Mouse (Mus musculus): ENCODE results near the gene Stx11. TPM values are rescaled to one million over a fixed set of nuclear protein-coding genes. Genes with fewer than 3 reads are reported as not detected.

The Stx11 gene
- polyA plus RNA-seq, 1 experiment from 2014 or later = 10.8 TPM

- H3K9me3 ChIP-seq (replicated peaks; ENCODE audit: control insufficient read depth, low read length) = no peaks in the 10 kb centered on the region
- no peak overlapping the region for H3K9ac ChIP-seq (ENCODE audit: low read depth, low read length)
- H3K27ac ChIP-seq (ENCODE audit: low read length) = no peak overlapping the region
- H3K27me3 ChIP-seq (ENCODE audit: control insufficient read depth, insufficient read depth, low read depth, low read length) = peaks cover 21% of the 10 kb centered on the region
- H3K4me2 ChIP-seq (ENCODE audit: low read depth, low read length) = peak overlapping the region; percentile 47
- H3K4me1 ChIP-seq (ENCODE audit: control insufficient read depth, low read depth, low read length) = no peaks in the 10 kb centered on the region
- H3K4me3 ChIP-seq (ENCODE audit: low read depth, low read length) = peak overlapping the region; percentile 23
- H3K36me3 ChIP-seq (ENCODE audit: control insufficient read depth, insufficient read depth) = peaks cover 7% of the 10 kb centered on the region
- WGBS (ENCODE audit: insufficient replicate concordance) = 26% methylated on average over 63 of the region's 63 CpGs
- no peak for ATAC-seq (ENCODE audit: low read depth)
These were observed 22.9 kb downstream of the Stx11 start for GRCm38 (mm10) chr10:12941018-12941761.

DNA sequence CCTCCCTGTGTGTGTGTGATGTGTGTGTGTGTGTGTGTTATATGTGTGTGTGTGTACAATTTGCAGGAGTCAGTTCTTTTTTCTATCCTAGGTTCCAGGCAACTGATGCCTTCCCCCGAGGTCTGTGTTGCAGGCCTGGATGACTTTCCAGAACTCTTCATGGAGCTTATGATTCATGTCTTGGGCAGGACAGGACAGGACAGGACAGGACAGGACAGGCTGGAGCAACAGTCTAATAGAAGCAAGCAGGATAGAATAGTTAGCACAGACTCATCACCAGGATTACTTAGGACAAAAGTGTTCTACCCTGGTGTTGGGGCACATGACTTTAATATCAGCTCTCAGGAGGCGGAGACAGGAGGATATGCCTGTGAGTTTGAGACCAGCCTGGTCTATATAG, 25.3 kb downstream of the Stx11 start:
- 69% methylated on average over 2 of the region's 2 CpGs for WGBS (ENCODE audit: insufficient replicate concordance)
- Histone ChIP-seq H3K4me1 (ENCODE audit: control insufficient read depth, low read depth, low read length) (no peaks in the 10 kb centered on the region), H3K27ac (ENCODE audit: low read length) (no peak overlapping the region), H3K9me3 (replicated peaks; ENCODE audit: control insufficient read depth, low read length) (no peaks in the 10 kb centered on the region), H3K4me3 (ENCODE audit: low read depth, low read length) (no peak overlapping the region), H3K4me2 (ENCODE audit: low read depth, low read length) (no peak overlapping the region), H3K9ac (ENCODE audit: low read depth, low read length) (no peak overlapping the region), H3K27me3 (ENCODE audit: control insufficient read depth, insufficient read depth, low read depth, low read length) (peaks cover 21% of the 10 kb centered on the region), H3K36me3 (ENCODE audit: control insufficient read depth, insufficient read depth) (peaks cover 7% of the 10 kb centered on the region)
- no peak for ATAC-seq (ENCODE audit: low read depth)

GRCm38 (mm10) chr10:12936079-12936478, 28.0 kb downstream of the Stx11 start:
- H3K4me1 ChIP-seq (ENCODE audit: control insufficient read depth, low read depth, low read length) = no peaks in the 10 kb centered on the region
- H3K36me3 ChIP-seq (ENCODE audit: control insufficient read depth, insufficient read depth) = no peaks in the 10 kb centered on the region; the same call in 1 of the 2 replicates
- no peak for ATAC-seq (ENCODE audit: low read depth)
- WGBS (ENCODE audit: insufficient replicate concordance) = 50% methylated on average over 7 of the region's 7 CpGs
- H3K4me3 ChIP-seq (ENCODE audit: low read depth, low read length) = no peak overlapping the region
- peaks cover 8% of the 10 kb centered on the region for H3K27me3 ChIP-seq (ENCODE audit: control insufficient read depth, insufficient read depth, low read depth, low read length)
- no peak overlapping the region for H3K9ac ChIP-seq (ENCODE audit: low read depth, low read length)
- no peaks in the 10 kb centered on the region for H3K9me3 ChIP-seq (replicated peaks; ENCODE audit: control insufficient read depth, low read length)
- H3K27ac ChIP-seq (ENCODE audit: low read length) = no peak overlapping the region
- H3K4me2 ChIP-seq (ENCODE audit: low read depth, low read length) = no peak overlapping the region

DNA sequence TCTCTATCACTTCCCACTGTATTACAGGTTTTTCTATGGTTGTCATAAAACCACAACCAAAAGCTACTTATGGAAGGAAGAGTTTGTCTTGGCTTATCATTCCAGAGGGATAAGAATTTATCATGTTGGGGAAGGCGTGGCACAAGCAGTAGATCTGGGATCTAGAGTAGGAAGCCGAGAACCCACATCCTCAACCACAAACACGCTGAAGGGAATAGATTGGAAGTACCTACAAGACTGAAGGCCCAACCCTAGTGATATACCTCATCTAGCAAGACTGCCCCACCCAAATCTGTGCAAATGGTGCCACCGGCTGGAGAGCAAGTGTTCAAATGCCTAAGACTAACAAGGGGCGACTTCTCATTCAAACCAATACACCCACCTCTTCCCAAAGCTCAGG, 28.5 kb downstream of the Stx11 start:
- Histone ChIP-seq H3K27ac (ENCODE audit: low read length) (no peak overlapping the region), H3K9ac (ENCODE audit: low read depth, low read length) (no peak overlapping the region), H3K4me1 (ENCODE audit: control insufficient read depth, low read depth, low read length) (no peaks in the 10 kb centered on the region; the same call in 1 of the 2 replicates), H3K36me3 (ENCODE audit: control insufficient read depth, insufficient read depth) (no peaks in the 10 kb centered on the region), H3K4me2 (ENCODE audit: low read depth, low read length) (no peak overlapping the region), H3K4me3 (ENCODE audit: low read depth, low read length) (no peak overlapping the region), H3K27me3 (ENCODE audit: control insufficient read depth, insufficient read depth, low read depth, low read length) (peaks cover 3% of the 10 kb centered on the region), H3K9me3 (replicated peaks; ENCODE audit: control insufficient read depth, low read length) (no peaks in the 10 kb centered on the region)
- no peak for ATAC-seq (ENCODE audit: low read depth)
- WGBS (ENCODE audit: insufficient replicate concordance) = 27% methylated on average over 5 of the region's 5 CpGs

- no peak for ATAC-seq (ENCODE audit: low read depth)
- H3K4me1 ChIP-seq (ENCODE audit: control insufficient read depth, low read depth, low read length) = no peaks in the 10 kb centered on the region; the same call in 1 of the 2 replicates
- no peaks in the 10 kb centered on the region for H3K9me3 ChIP-seq (replicated peaks; ENCODE audit: control insufficient read depth, low read length)
- WGBS (ENCODE audit: insufficient replicate concordance) = 47% methylated on average over 10 of the region's 10 CpGs
- H3K4me3 ChIP-seq (ENCODE audit: low read depth, low read length) = no peak overlapping the region
- no peak overlapping the region for H3K27ac ChIP-seq (ENCODE audit: low read length)
- H3K9ac ChIP-seq (ENCODE audit: low read depth, low read length) = no peak overlapping the region
- H3K4me2 ChIP-seq (ENCODE audit: low read depth, low read length) = no peak overlapping the region
- no peaks in the 10 kb centered on the region for H3K27me3 ChIP-seq (ENCODE audit: control insufficient read depth, insufficient read depth, low read depth, low read length)
- H3K36me3 ChIP-seq (ENCODE audit: control insufficient read depth, insufficient read depth) = no peaks in the 10 kb centered on the region
These were observed 32.4 kb downstream of the Stx11 start for GRCm38 (mm10) chr10:12931492-12932400.

- WGBS (ENCODE audit: insufficient replicate concordance) = 48% methylated on average over 6 of the region's 6 CpGs
- H3K4me3 ChIP-seq (ENCODE audit: low read depth, low read length) = no peak overlapping the region
These were observed 33.7 kb downstream of the Stx11 start for GRCm38 (mm10) chr10:12930351-12930905.

DNA sequence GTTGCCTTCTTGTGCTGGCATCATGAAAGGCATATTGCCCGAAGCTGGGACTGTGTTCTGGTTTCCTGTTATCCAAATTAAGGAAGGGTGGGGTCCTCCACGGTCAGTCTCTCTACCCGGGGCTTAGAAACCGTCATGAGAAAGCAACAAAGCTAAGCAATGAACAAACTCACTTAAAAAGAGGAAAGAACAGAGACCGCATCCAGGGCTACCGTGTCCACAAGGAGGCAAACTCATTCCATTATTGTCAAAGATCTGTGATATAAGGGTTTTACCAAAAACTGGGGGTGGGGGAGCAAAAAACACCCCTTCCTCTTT, 34.3 kb downstream of the Stx11 start:
- H3K27me3 ChIP-seq (ENCODE audit: control insufficient read depth, insufficient read depth, low read depth, low read length) = no peaks in the 10 kb centered on the region
- H3K27ac ChIP-seq (ENCODE audit: low read length) = 0 out of 2 replicates have a peak overlapping the region, but pooled peaks have one; percentile 9
- no peaks in the 10 kb centered on the region for H3K9me3 ChIP-seq (replicated peaks; ENCODE audit: control insufficient read depth, low read length)
- no peak overlapping the region for H3K4me3 ChIP-seq (ENCODE audit: low read depth, low read length)
- H3K36me3 ChIP-seq (ENCODE audit: control insufficient read depth, insufficient read depth) = no peaks in the 10 kb centered on the region
- no peak overlapping the region for H3K4me2 ChIP-seq (ENCODE audit: low read depth, low read length)
- no peak for ATAC-seq (ENCODE audit: low read depth)
- H3K9ac ChIP-seq (ENCODE audit: low read depth, low read length) = no peak overlapping the region
- H3K4me1 ChIP-seq (ENCODE audit: control insufficient read depth, low read depth, low read length) = no peaks in the 10 kb centered on the region; the same call in 1 of the 2 replicates
- 15% methylated on average over 6 of the region's 6 CpGs for WGBS (ENCODE audit: insufficient replicate concordance)

More at GRCm38 (mm10) chr10:12930351-12930905, 33.7 kb downstream of the Stx11 start:
- no peak overlapping the region for H3K4me2 ChIP-seq (ENCODE audit: low read depth, low read length)
- H3K9me3 ChIP-seq (replicated peaks; ENCODE audit: control insufficient read depth, low read length) = no peaks in the 10 kb centered on the region
- no peak overlapping the region for H3K9ac ChIP-seq (ENCODE audit: low read depth, low read length)
- ATAC-seq (ENCODE audit: low read depth) = no peak
- H3K27me3 ChIP-seq (ENCODE audit: control insufficient read depth, insufficient read depth, low read depth, low read length) = no peaks in the 10 kb centered on the region
- no peaks in the 10 kb centered on the region for H3K36me3 ChIP-seq (ENCODE audit: control insufficient read depth, insufficient read depth)
- H3K4me1 ChIP-seq (ENCODE audit: control insufficient read depth, low read depth, low read length) = no peaks in the 10 kb centered on the region; the same call in 1 of the 2 replicates
- no peak overlapping the region for H3K27ac ChIP-seq (ENCODE audit: low read length)

- Histone ChIP-seq H3K4me3 (ENCODE audit: low read depth, low read length) (no peak overlapping the region), H3K4me1 (ENCODE audit: control insufficient read depth, low read depth, low read length) (no peaks in the 10 kb centered on the region; the same call in 1 of the 2 replicates), H3K4me2 (ENCODE audit: low read depth, low read length) (no peak overlapping the region), H3K9ac (ENCODE audit: low read depth, low read length) (no peak overlapping the region), H3K27me3 (ENCODE audit: control insufficient read depth, insufficient read depth, low read depth, low read length) (no peaks in the 10 kb centered on the region), H3K36me3 (ENCODE audit: control insufficient read depth, insufficient read depth) (no peaks in the 10 kb centered on the region), H3K9me3 (replicated peaks; ENCODE audit: control insufficient read depth, low read length) (no peaks in the 10 kb centered on the region), H3K27ac (ENCODE audit: low read length) (0 out of 2 replicates have a peak overlapping the region, but pooled peaks have one; percentile 9)
- 43% methylated on average over 7 of the region's 7 CpGs for WGBS (ENCODE audit: insufficient replicate concordance)
- ATAC-seq (ENCODE audit: low read depth) = no peak
These were observed 34.8 kb downstream of the Stx11 start for GRCm38 (mm10) chr10:12929149-12929856.
